Mouse (Mus musculus): Measurements from ENCODE around the gene Gm21497.
"Not testable (repeated sequence)": the region's sequence is repeated elsewhere in the genome, so short reads cannot be mapped to it uniquely, and the experiment has no call there.

Gm21497 gene

DNA sequence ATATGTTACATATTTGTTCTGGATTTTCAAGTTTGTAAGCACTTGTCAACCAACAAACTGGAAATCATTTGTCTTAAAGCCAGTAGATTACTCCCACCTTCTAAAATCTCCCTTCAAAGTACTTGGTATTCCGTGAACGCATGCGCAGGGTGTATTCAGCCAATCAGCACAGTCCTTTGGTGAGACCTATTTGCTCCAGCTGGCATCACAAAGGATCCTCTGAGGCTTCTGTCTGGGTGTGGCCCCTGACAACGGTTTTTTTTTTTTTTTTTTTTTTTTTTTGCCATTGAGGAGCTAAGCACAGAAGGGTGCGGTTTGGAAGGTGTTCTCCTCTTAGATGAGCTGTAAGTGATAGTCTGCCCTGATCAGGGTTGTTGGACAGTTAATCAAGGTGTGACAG lies at the start of gene Gm21497:
Gm21497 (plus strand) TSS at position 301 of the 400 bp plus-strand sequence.
- not testable (repeated sequence) for DNase-seq (ENCODE audit: low spot score)

Data from ovary, postnatal 36 days (tissue).